Mouse (Mus musculus) hindbrain, embryonic 12.5 days (tissue): ENCODE results near the gene Prkg1. TPM values are rescaled to one million over a fixed set of nuclear protein-coding genes. Genes with fewer than 3 reads are reported as not detected.
A peak's percentile ranks its signal among the peaks of the same experiment; 100 is the strongest.

Experiments used
- ATAC-seq: fragments of 200-750 bp; cut with Nextera tagmentation; 2 replicates; pipeline ENCODE4 v1.8.0; 2017; ENCODE audit warnings: moderate TSS enrichment; ENCODE audit not compliant: low FRiP score
- H3K27ac ChIP-seq: fragments of 300-500 bp; sonication (generic); 2 replicates; pipeline ENCODE4 v1.5.1; 2016; ENCODE audit warnings: mild to moderate bottlenecking
- H3K27me3 ChIP-seq: fragments of 300-500 bp; sonication (generic); 2 replicates; pipeline ENCODE4 v1.6.1; 2016; ENCODE audit warnings: mild to moderate bottlenecking
- H3K36me3 ChIP-seq: fragments of 300-500 bp; sonication (generic); 2 replicates; pipeline ENCODE4 v1.6.1; 2016; ENCODE audit warnings: mild to moderate bottlenecking
- H3K4me1 ChIP-seq: fragments of 300-500 bp; sonication (generic); 2 replicates; pipeline ENCODE4 v1.6.1; 2016
- H3K4me2 ChIP-seq: fragments of 300-500 bp; sonication (generic); replicated peaks from 2 replicates; pipeline ENCODE4 v1.6.1; 2016; ENCODE audit warnings: mild to moderate bottlenecking
- H3K4me3 ChIP-seq: fragments of 300-500 bp; sonication (generic); 2 replicates; pipeline ENCODE4 v1.5.1; 2016; ENCODE audit warnings: mild to moderate bottlenecking
- H3K9ac ChIP-seq: fragments of 300-500 bp; sonication (generic); 2 replicates; pipeline ENCODE4 v1.6.1; 2016; ENCODE audit warnings: mild to moderate bottlenecking, moderate library complexity
- H3K9me3 ChIP-seq: fragments of 300-500 bp; sonication (generic); replicated peaks from 2 replicates; pipeline ENCODE4 v1.6.1; 2016; ENCODE audit warnings: mild to moderate bottlenecking
- WGBS: fragments of 180-500 bp; shearing (Covaris S2); methylation state at CpG from one replicate; pipeline ENCODE4 v1.1.7; 2016; 5-methylcytosine and 5-hydroxymethylcytosine counted together
- polyA plus RNA-seq: library from polyadenylated mRNA; unstranded; fragments of >200 nt; fragmentation: Nextera tagmentation; extraction: Ambion mirVana; gene quantifications from 2 replicates; pipeline ENCODE4 v1.2.1, GENCODE M21; 2016

Prkg1 gene
- polyA plus RNA-seq, 1 experiment from 2014 or later = 9.2 TPM

DNA sequence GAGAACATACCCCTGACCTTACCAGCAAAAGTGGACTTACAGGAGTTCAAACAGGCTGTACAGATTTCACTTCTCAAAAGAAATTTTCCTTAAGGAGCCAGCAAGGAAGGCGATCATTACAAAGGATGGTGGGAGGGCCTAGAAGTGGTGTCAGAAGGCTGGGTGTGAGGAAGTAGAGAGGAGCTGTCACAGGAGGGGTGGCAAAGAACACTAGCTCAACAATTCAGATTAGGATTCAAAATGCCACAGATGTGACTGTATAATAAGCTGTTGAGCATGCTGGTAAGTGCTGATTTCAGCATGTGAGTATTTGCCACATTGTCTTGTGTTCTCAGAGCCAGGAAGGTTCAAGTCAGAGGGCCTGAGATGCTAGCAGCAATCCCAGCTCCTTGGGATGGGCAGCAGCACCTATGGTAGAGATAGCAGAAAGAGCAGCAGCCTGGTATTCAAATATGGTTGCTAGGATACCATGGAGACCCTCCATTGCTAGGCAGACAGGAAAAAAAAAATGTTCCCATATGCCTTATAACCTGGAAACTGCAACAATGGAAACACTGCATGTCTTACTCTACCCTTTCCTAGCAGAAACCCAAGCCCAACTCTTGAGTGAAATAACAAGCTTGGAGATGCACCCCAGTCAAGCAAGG lies 106.0 kb downstream of the Prkg1 start:
- H3K4me3 ChIP-seq = no peak overlapping the region
- ATAC-seq = no peak
- WGBS = 69% methylated on average over 1 of the region's 1 CpGs

GRCm38 (mm10) chr19:31656256-31656655 lies 108.6 kb downstream of the Prkg1 start:
- Histone ChIP-seq H3K9ac (no peak overlapping the region), H3K9me3 (no peaks in the 10 kb centered on the region), H3K36me3 (no peaks in the 10 kb centered on the region), H3K27me3 (no peaks in the 10 kb centered on the region), H3K4me1 (peaks cover 7% of the 10 kb centered on the region), H3K27ac (no peak overlapping the region), H3K4me3 (no peak overlapping the region), H3K4me2 (no peak overlapping the region)
- whole genome bisulfite sequencing = 71% methylated on average over 7 of the region's 7 CpGs
- no peak for ATAC-seq

More for the DNA sequence above, 106.0 kb downstream of the Prkg1 start:
- Histone ChIP-seq H3K27ac (no peak overlapping the region), H3K27me3 (no peaks in the 10 kb centered on the region), H3K4me1 (peaks cover 10% of the 10 kb centered on the region), H3K4me2 (no peak overlapping the region), H3K9me3 (no peaks in the 10 kb centered on the region), H3K36me3 (no peaks in the 10 kb centered on the region), H3K9ac (no peak overlapping the region)

DNA sequence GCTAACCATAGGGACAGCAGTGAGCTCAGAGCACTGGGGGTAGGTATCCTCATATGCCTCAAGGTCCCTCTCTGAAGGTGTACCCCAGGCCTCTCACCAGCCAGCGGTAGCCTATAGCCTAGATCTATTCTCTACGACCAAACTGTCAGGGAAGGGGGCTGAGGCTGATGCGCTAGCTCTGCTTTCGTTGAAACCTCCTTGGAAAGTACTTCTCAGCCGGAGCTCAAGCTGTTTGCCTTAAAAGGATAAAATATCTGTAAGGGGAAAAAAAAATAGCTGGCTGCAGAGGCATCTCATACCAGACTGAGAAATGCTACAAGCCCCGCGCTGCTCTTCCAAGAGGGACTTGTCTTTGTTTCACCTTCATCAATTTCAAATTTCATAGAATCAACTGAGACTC lies 109.0 kb downstream of the Prkg1 start:
- Histone ChIP-seq H3K4me3 (no peak overlapping the region), H3K4me2 (no peak overlapping the region), H3K9me3 (no peaks in the 10 kb centered on the region), H3K9ac (no peak overlapping the region), H3K4me1 (peaks cover 7% of the 10 kb centered on the region), H3K27me3 (no peaks in the 10 kb centered on the region), H3K36me3 (no peaks in the 10 kb centered on the region), H3K27ac (no peak overlapping the region)
- WGBS = 76% methylated on average over 7 of the region's 7 CpGs
- ATAC-seq = no peak

GRCm38 (mm10) chr19:31654022-31654421 lies 110.8 kb downstream of the Prkg1 start:
- Histone ChIP-seq H3K4me3 (no peak overlapping the region), H3K27me3 (no peaks in the 10 kb centered on the region), H3K36me3 (no peaks in the 10 kb centered on the region), H3K9me3 (no peaks in the 10 kb centered on the region), H3K4me1 (peaks cover 4% of the 10 kb centered on the region), H3K4me2 (no peak overlapping the region), H3K27ac (no peak overlapping the region), H3K9ac (no peak overlapping the region)
- 92% methylated on average over 6 of the region's 6 CpGs for WGBS
- no peak for ATAC-seq

- no peak overlapping the region for H3K4me3 ChIP-seq
- H3K4me2 ChIP-seq = no peak overlapping the region
- H3K36me3 ChIP-seq = no peaks in the 10 kb centered on the region
- H3K9ac ChIP-seq = no peak overlapping the region
- H3K9me3 ChIP-seq = no peaks in the 10 kb centered on the region
- H3K4me1 ChIP-seq = no peaks in the 10 kb centered on the region
- ATAC-seq = no peak
- WGBS = 91% methylated on average over 4 of the region's 4 CpGs
- no peak overlapping the region for H3K27ac ChIP-seq
- H3K27me3 ChIP-seq = no peaks in the 10 kb centered on the region
Measured at GRCm38 (mm10) chr19:31650452-31650851, 114.4 kb downstream of the Prkg1 start.

- no peaks in the 10 kb centered on the region for H3K36me3 ChIP-seq
- H3K9me3 ChIP-seq = no peaks in the 10 kb centered on the region
- no peak overlapping the region for H3K4me2 ChIP-seq
- WGBS = 85% methylated on average over 2 of the region's 2 CpGs
- H3K27me3 ChIP-seq = no peaks in the 10 kb centered on the region
- H3K4me3 ChIP-seq = no peak overlapping the region
- H3K9ac ChIP-seq = no peak overlapping the region
- H3K27ac ChIP-seq = no peak overlapping the region
- no peak for ATAC-seq
- no peaks in the 10 kb centered on the region for H3K4me1 ChIP-seq
Measured at GRCm38 (mm10) chr19:31647492-31647891, 117.3 kb downstream of the Prkg1 start.

DNA sequence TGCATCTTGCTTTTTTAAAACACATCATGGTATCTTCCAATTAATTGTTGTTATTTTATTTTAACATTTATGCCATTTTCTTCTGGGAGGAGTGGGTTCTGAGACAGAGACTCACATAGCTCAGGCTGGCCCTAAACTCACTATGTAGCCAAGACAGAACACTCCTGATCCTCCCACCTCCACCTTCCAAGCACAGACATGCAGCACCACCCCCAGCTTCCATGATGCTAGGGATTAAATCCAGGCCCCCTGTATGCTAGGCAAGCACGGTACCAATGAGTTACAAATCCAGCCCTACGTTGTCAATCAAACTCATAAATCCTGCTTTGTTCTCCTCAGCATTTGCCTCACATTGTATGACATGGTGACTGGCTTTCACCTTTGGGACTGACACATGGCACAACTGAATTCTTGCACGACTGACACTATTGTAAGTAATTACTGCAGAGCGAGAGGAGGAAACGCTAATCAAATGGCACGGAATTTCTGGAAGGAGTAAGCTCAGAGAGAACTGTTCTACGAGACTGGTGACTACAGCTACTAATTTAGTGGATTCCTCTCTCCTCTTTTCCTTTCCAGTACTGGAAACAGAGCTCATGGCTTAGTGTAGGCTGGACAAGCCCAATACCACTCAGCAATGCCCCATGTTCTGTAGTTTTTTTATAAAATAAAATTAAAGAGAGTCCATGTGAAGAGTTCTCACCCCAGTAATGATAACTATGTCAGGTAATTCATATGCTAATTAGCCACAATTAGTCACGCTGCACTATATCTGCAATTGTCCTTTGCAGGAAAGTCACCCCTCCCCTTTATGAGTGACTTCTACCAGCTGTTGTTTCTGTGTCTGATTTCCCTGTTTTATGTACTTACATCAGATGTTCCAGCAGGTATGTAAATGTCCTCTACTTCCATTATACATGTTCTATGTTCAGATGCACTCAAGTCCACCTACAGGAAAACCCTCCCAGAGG lies 133.6 kb downstream of the Prkg1 start:
- 37% methylated on average over 8 of the region's 8 CpGs for WGBS
- H3K4me3 ChIP-seq = no peak overlapping the region
- no peaks in the 10 kb centered on the region for H3K9me3 ChIP-seq
- H3K9ac ChIP-seq = no peak overlapping the region
- H3K4me2 ChIP-seq = no peak overlapping the region
- H3K4me1 ChIP-seq = peaks cover 5% of the 10 kb centered on the region; the same call in 1 of the 2 replicates
- no peaks in the 10 kb centered on the region for H3K27me3 ChIP-seq
- no peaks in the 10 kb centered on the region for H3K36me3 ChIP-seq
- H3K27ac ChIP-seq = no peak overlapping the region
- ATAC-seq = peak; percentile 56

DNA sequence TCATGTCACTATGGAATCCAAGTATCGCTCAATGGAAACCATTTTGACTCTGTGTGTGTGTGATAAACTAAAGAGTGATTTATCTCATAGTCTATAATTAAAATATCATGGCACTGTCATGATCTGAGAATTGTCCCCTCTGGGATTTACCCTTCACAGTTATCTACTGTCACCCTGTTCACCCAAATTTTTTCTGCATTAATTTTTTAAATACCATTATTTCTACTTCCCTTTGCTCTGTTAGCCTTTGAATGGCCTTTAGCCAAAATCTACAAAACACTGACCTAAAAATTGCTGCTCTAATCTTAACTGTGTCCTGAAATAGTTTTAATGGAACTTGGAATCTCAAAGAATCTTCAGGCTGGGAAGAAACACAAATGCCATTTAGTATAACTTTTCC lies 143.1 kb downstream of the Prkg1 start:
- Histone ChIP-seq H3K36me3 (no peaks in the 10 kb centered on the region), H3K4me1 (no peaks in the 10 kb centered on the region), H3K4me2 (no peak overlapping the region), H3K9me3 (no peaks in the 10 kb centered on the region), H3K27me3 (no peaks in the 10 kb centered on the region), H3K9ac (no peak overlapping the region), H3K27ac (no peak overlapping the region), H3K4me3 (no peak overlapping the region)
- ATAC-seq = no peak
- WGBS = 97% methylated on average over 1 of the region's 1 CpGs

- H3K36me3 ChIP-seq = no peaks in the 10 kb centered on the region
- H3K4me2 ChIP-seq = no peak overlapping the region
- H3K9me3 ChIP-seq = no peaks in the 10 kb centered on the region
- H3K9ac ChIP-seq = no peak overlapping the region
- no peak for ATAC-seq
- no peak overlapping the region for H3K4me3 ChIP-seq
- no peaks in the 10 kb centered on the region for H3K27me3 ChIP-seq
- no peaks in the 10 kb centered on the region for H3K4me1 ChIP-seq
- 73% methylated on average over 4 of the region's 4 CpGs for WGBS
- H3K27ac ChIP-seq = no peak overlapping the region
Measured at GRCm38 (mm10) chr19:31616830-31617229, 148.0 kb downstream of the Prkg1 start.

DNA sequence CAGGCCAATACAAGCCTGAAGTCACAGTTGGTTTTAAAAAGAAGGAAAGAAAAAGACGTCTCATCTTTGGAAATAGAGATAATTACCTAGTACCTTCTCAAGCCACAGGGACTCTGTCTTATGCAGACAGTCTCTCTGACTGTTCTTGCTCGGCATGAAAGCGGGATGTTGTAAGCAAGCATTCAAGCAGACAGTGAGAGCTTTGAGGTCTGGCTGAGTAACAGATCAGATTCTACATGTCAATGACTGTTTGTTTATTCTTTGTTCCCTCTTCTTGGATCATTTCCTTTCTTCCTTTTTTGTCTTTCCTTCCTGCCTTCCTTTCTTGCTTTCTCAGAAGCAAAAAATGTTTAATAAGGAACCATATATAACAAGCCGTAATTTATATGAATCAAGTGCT lies 148.7 kb downstream of the Prkg1 start:
- Histone ChIP-seq H3K4me1 (no peaks in the 10 kb centered on the region), H3K9ac (no peak overlapping the region), H3K4me2 (no peak overlapping the region), H3K4me3 (no peak overlapping the region), H3K27ac (no peak overlapping the region), H3K27me3 (no peaks in the 10 kb centered on the region), H3K9me3 (no peaks in the 10 kb centered on the region), H3K36me3 (no peaks in the 10 kb centered on the region)
- WGBS = 44% methylated on average over 4 of the region's 4 CpGs
- no peak for ATAC-seq

DNA sequence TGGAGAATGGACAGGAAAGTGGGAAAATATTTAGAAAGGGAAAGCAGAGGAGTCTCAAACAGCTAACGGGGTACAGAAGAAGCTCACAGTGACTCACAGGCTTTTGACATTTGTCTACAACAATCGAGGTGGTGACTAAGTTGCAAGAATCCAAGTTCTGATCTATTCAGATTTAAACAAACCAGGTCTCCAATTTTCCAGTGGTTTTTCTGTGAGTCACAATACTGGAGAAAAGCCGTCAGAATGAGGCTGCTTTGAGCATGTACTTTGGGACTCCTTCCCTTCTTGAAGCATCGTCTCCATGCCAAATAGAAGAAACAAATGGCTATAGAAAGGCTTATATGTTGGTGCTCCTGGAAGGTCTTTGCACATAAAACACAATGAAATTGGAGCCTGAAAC lies 151.7 kb downstream of the Prkg1 start:
- Histone ChIP-seq H3K4me1 (no peaks in the 10 kb centered on the region), H3K27ac (no peak overlapping the region), H3K9me3 (no peaks in the 10 kb centered on the region), H3K4me3 (no peak overlapping the region), H3K27me3 (no peaks in the 10 kb centered on the region), H3K36me3 (no peaks in the 10 kb centered on the region), H3K9ac (no peak overlapping the region), H3K4me2 (no peak overlapping the region)
- no peak for ATAC-seq
- 87% methylated on average over 4 of the region's 4 CpGs for WGBS

DNA sequence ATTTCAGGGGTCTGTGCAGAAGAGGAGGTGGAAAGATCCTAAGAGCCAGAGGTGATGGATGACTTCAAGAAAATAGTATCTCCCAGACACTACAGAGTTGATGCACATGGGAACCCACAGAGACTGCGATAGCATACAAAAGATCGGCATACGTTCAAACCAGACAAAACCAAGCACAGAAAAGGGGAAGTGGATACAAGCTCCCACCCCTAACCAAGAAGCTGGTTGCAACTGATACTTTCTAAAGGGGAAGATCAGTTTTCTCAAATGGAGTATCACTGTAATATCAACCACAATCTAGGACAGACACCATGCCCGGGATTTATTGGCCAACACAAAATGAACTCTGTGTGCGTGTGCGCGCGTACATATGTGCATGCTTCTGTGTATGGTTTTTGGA lies 162.3 kb downstream of the Prkg1 start:
- Histone ChIP-seq H3K4me1 (no peaks in the 10 kb centered on the region), H3K27me3 (no peaks in the 10 kb centered on the region), H3K9ac (no peak overlapping the region), H3K36me3 (no peaks in the 10 kb centered on the region), H3K9me3 (no peaks in the 10 kb centered on the region), H3K4me3 (no peak overlapping the region), H3K27ac (no peak overlapping the region), H3K4me2 (no peak overlapping the region)
- no peak for ATAC-seq
- 97% methylated on average over 8 of the region's 8 CpGs for WGBS
